Mouse (Mus musculus): ENCODE results near the gene Gm47841.

DNA sequence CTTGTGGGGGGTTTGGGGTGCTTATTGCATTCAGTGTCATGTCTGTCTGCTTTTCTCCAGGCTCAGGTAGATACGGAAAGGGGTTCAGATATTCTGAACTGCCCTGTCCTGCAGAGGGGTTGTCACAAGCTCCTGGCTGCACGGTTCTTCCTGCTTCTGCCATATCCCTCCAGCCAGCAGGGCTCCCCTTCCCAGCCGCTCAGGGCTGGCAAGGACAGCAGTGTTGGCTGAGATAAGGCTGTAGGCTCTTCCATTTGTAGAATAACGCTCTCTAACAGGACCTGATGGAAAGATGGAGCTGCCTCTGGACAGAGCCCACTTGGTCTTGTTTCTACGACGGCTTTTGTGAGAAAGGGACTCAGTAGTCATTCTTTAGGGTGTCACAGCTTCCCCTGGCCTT, 5.2 kb downstream of the Gm47841 start:
- TF ChIP-seq CTCF (IDR thresholded peaks at IDR 0.05; ENCODE audit: extremely low read depth, insufficient read depth, insufficient read length, insufficient replicate concordance) (no peak), POLR2A (IDR thresholded peaks at IDR 0.05; ENCODE audit: low read depth, low read length) (no peak)
